Mouse (Mus musculus): ENCODE data around the gene Il1rapl1.

The Il1rapl1 gene

DNA sequence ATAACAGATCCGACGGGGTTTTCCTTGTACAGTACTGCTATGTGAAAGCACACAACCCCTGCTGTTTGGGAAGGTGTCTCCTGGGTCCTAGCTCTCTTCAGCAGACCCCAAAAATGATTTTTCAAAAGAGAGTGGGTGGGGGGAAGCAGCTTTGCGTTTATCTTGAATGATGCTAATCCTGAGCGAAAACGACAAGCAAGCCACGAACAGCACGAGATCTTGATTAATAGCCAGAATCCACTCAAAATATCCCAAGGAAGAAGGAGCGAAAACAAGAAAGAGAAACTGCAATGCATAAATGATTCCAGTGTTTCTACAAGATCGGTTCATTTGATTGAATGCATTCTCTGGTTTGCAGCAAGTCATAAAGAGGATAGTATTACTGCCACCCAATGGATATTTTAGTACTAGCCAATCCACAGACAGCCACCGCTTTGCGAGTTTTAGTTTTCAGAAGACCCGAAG, at the start of gene Il1rapl1:
Gene Il1rapl1 (minus strand): TSS at position 37 of the 465 bp plus-strand sequence.
- no peak for DNase-seq (ENCODE audit: low read depth in 2 of 2, low spot score in 2 of 2)

DNA sequence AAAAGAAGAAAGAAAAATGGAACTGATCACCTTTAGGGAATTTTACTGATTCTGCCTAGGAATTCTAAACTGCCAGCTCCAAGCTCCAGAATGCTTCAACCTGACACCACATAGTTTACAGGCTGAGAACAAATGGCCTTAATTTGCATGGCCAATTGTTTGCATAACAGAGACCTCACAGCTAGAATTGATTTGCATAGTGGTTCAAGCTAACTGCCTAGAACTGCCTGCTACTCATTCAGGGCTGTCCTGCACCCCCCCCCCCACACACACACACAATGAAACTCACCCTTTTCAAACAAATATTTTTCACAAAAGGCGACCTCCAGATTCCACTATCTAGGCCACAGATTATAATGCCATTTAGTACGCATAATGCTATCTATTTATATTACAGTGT, 42.6 kb upstream of the Il1rapl1 start:
- no peak for DNase-seq (ENCODE audit: low read depth in 2 of 2, low spot score in 2 of 2)

- no peak for DNase-seq (ENCODE audit: low read depth in 2 of 2, low spot score in 2 of 2)
These were observed 10.2 kb upstream of the Il1rapl1 start for GRCm38 (mm10) chrX:88125612-88126011.

GRCm38 (mm10) chrX:88120070-88120469, 4.6 kb upstream of the Il1rapl1 start:
- no peak for DNase-seq (ENCODE audit: low read depth in 2 of 2, low spot score in 2 of 2)

- no peak for DNase-seq (ENCODE audit: low read depth in 2 of 2, low spot score in 2 of 2)
These were observed 2.4 kb upstream of the Il1rapl1 start for GRCm38 (mm10) chrX:88117858-88118257.

DNA sequence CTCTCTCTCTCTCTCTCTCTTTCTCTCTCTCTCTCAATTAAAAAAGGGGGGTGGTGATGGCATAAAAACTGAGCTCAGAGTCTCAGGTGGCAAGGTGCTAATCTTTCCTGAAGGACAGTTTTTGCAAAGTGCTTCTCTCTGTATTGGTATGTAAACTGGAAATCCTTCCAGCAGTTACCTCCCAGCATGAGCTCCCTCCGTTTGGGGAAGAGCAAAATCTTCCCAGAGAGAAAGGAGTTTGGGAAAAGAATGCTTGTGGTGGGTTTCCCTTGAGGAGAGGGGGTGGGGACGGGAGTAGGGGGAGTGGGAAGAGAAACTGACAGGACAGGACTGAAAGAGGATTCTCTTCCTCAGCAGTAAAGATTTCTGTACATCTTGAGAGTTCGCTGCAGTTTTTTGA, 881 bp upstream of the Il1rapl1 start:
- no peak for DNase-seq (ENCODE audit: low read depth in 2 of 2, low spot score in 2 of 2)

DNA sequence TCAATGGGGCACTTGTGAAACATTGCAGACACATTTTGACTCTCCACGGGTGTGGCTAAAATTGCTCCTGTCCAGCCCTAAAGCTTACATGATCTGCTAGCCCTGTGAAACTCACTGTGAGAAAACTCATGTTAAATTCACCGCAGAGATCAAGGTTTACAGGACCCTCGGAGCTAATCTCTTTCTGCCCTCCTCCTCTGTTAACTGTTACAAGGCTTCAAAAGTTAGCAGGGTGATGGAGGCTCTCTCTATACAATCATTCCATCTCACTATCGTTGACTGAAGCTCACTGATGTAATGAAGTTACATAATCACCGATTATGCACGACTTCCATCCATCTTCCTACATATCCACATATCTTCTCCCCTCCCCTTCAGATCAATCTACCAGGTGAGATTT, 1.9 kb downstream of the Il1rapl1 start:
- no peak for DNase-seq (ENCODE audit: low read depth in 2 of 2, low spot score in 2 of 2)

- DNase-seq (ENCODE audit: low read depth in 2 of 2, low spot score in 2 of 2) = no peak
These were observed 3.2 kb downstream of the Il1rapl1 start for GRCm38 (mm10) chrX:88112254-88112653.

- DNase-seq (ENCODE audit: low read depth in 2 of 2, low spot score in 2 of 2) = no peak
These were observed 5.7 kb downstream of the Il1rapl1 start for GRCm38 (mm10) chrX:88109733-88110132.

DNA sequence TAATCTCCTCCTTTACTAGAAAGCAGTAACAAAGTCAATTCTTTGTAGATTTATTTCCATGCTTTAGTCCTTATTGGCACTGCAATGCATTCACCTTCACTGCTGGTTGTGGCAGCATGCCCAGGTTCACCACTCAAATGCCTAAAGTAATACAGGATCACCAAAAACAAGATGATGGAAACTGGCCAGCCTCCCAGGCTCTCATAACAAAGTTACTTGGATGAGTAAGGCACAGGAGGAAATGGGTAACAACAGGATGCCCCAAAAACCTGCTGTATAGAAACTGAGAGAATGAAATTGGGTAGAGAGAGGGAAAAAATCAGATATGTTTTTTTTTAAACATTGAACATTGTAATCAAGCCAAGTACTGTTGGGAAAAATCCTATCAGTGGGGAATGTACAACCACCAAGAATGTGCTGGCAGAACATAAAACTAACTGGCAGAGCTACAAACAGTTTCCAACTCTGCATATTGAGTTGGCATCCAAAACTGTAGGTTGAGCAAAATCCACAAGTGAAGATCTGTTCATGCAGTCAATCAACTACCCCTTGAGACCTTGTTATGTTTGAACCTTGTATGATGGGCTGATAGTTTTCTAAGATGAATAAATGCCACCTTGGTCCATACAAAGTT, 21.4 kb downstream of the Il1rapl1 start:
- DNase-seq (ENCODE audit: low read depth in 2 of 2, low spot score in 2 of 2) = no peak

DNA sequence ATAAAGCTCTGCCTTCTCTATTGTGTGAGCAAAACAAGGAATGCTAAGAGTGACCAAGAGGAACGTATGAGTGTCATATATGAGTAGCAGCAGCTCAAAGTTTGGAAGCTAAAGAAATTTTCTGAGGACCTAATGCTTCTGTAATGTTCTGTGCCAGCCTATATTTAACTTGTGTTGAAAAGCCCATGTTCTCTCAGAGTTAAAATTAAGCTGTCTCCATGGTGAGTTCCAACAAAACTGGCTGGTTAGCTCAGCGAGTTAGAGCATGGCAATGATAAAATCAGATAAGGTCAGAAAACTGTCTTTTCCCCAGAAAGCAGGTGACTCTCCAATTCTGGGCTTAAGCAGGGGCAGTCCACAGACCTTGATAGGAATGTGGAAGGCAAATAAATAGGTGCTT, 25.6 kb downstream of the Il1rapl1 start:
- no peak for DNase-seq (ENCODE audit: low read depth in 2 of 2, low spot score in 2 of 2)

- no peak for DNase-seq (ENCODE audit: low read depth in 2 of 2, low spot score in 2 of 2)
These were observed 42.6 kb downstream of the Il1rapl1 start for GRCm38 (mm10) chrX:88072741-88073419.

DNA sequence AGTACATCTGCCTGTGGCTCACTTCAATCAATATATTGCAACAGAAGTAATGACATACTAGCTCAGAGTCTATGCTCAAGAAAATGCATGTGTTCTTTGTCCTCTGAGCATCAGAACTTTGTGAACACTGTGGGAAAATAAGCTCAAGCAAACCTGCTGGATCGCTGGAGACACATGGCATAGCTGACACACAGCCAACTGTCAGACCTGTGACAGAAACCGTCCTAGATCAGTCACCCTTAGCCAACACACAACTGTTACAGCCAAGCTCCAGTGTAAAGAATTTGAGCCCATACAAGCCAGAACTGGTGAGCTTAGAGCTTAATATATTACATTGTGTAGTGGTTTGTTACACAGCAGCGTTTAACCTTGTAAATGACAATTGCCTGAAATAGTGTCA, 45.1 kb downstream of the Il1rapl1 start:
- DNase-seq (ENCODE audit: low read depth in 2 of 2, low spot score in 2 of 2) = no peak

- DNase-seq (ENCODE audit: low read depth in 2 of 2, low spot score in 2 of 2) = no peak
These were observed 71.9 kb downstream of the Il1rapl1 start for GRCm38 (mm10) chrX:88043556-88043955.

DNA sequence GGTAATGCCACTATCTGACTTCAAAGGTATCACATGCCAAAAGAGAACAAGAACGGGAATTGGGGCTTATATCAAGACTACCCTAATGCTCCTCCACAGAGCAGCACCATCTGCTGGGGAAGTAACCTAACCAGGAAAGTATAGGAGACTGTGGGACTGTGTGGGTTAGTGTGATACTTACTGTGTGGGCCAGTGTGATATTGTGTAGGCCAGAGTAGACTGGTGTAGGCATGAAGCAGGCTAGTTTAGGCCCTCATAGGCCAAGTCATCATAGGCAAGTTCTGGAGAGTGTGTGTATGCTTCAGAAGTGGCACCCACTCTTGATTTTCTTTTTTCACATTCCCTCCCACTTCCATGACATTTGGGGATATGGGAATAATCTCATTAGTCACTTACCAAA, 76.5 kb downstream of the Il1rapl1 start:
- no peak for DNase-seq (ENCODE audit: low read depth in 2 of 2, low spot score in 2 of 2)

DNA sequence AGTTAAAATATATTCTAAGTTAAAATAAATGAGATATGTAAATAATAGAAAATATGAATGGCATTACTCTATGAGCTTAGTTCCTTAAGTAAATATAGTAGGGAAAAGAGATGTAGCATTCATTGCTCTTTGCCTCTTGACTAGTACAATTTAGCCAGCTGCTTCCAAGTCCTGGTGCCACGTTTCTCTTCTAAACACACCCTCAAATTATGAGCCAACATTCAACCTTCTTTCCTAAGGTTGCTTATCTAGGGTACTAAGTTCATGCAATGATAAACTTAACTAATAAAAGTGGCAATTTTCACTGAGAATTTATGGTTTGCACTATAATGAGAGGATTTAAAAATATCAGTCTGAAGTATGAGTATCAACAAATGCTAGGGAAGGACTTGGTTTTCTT, 218.3 kb downstream of the Il1rapl1 start:
- no peak for DNase-seq (ENCODE audit: low read depth in 2 of 2, low spot score in 2 of 2)

DNA sequence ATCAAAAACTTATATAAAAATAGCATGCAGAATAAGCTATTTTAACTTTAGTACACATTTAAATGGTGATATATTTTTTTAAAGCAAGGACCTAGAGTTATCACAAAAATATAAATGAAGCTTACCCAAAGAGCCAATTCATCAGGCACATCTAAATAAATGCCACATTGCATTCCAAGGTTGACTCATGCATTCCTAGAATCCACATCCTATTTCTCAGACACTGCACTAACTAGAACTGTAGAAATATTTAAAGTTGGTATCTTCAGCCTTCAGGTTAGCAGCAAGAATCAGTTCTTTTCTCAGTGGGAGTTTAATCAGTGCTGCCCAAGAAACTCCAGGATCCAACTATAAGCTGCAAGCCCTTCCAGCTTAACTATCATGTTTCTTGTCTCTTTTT, 223.5 kb downstream of the Il1rapl1 start:
- DNase-seq (ENCODE audit: low read depth in 2 of 2, low spot score in 2 of 2) = no peak

- DNase-seq (ENCODE audit: low read depth in 2 of 2, low spot score in 2 of 2) = no peak
These were observed 261.3 kb downstream of the Il1rapl1 start for GRCm38 (mm10) chrX:87854107-87854506.

GRCm38 (mm10) chrX:87813884-87814283, 301.6 kb downstream of the Il1rapl1 start:
- no peak for DNase-seq (ENCODE audit: low read depth in 2 of 2, low spot score in 2 of 2)

DNA sequence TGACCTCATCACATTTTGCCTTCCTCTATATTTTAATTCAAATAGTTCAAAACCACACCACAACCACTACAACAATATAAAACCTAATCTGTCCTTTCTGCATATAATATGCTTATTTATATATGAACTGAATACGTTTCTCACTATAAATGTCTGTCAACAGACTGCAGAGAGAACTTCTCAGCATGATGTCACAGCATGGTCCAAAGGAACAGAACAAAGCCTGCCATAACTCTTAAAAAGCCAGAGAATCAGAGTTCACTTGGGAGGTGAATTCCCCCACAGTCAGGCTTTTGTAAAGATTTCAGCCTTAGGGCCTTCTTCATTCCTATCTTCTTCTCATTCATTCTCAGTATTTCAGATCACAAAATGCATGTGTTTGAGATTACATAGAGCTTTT, 307.7 kb downstream of the Il1rapl1 start:
- no peak for DNase-seq (ENCODE audit: low read depth in 2 of 2, low spot score in 2 of 2)

GRCm38 (mm10) chrX:87793011-87793410, 322.4 kb downstream of the Il1rapl1 start:
- DNase-seq (ENCODE audit: low read depth in 2 of 2, low spot score in 2 of 2) = no peak

DNA sequence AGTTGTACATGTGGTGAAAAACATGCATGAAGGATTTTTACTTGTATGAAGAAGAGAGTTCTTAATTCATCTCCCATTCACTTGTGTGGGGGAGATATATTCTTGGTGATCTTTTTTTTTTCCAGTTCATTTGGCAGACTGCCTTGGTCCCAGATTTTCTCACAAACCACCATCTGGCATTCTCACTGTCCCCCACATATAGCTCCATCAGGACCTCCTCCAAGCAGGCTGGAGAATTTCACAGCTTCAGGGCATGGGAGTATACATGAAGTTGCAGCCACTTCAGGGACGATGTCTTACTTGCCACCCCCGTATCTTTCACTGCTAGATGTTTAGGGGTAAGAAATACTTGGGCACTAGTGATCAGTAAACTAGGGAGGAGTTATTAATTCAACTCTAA, 404.9 kb downstream of the Il1rapl1 start:
- DNase-seq (ENCODE audit: low read depth in 2 of 2, low spot score in 2 of 2) = no peak

DNA sequence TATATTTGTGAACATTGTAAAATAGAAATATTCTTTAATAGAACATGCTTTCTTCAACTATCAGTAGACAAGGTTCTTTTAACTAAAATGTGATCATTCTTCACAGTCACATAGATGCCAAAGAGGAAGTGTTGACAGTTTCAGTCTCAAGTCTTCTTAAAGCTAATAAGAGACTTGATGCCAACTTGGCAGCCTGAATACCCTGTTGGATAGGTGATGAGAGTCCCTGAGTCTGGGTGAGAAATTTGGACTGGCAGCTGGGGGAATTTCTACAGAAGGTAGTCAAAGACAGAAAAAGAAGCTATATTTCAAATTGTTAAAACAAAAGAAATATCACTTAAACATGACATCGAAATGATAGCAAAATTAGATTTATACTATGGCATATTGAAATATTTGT, 451.6 kb downstream of the Il1rapl1 start:
- DNase-seq (ENCODE audit: low read depth in 2 of 2, low spot score in 2 of 2) = no peak

Data from CD8-positive naive resting alpha-beta T cell, adult 2 months (primary cell).